Mouse (Mus musculus): ENCODE data around the gene Hspe1. TPM values are rescaled to one million over a fixed set of nuclear protein-coding genes. Genes with fewer than 3 reads are reported as not detected.

Hspe1 gene
- 23.0 and 35.4 TPM in 2 replicates for polyA plus RNA-seq (2012; rRNA removed)

DNA sequence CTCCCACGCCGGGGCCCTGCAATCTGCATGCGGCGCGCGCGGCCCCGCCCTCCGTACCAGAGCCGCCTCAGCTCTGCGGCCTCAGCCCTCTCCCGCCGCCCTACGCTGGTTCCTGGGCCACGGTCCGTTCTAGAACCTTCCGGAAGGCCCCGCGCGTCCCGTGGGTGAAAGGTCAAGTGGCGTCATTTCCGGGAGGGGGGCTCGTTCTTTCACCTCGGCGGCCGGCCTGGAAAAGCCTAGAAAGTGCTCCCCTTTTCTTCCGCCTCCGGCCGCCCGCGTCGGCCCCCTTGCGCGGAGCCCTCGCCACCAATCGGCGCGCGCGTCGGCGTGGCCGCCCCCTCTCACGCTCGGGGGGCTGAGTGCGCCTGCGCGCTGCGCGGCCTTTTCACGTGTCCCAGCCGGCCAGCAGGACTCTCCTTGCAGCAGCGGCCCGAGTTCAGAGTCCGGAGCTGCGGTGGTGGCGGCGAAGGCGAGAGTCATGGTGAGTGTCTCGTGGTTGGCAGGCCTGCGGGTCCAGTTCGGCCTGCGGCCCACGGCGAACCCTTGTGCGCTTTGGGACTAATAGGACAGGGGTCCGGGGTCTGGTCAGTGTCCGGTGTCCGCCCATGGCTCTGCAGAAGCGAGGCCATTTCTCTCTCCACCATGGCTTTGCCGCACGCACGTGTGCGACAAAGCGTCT, at the start of gene Hspe1, which contains the start of gene Hspd1:
Gene Hspe1 (plus strand): TSS at position 201 of the 679 bp plus-strand sequence.
Gene Hspd1 (minus strand): TSS at position 312 of the 679 bp plus-strand sequence.

DNA sequence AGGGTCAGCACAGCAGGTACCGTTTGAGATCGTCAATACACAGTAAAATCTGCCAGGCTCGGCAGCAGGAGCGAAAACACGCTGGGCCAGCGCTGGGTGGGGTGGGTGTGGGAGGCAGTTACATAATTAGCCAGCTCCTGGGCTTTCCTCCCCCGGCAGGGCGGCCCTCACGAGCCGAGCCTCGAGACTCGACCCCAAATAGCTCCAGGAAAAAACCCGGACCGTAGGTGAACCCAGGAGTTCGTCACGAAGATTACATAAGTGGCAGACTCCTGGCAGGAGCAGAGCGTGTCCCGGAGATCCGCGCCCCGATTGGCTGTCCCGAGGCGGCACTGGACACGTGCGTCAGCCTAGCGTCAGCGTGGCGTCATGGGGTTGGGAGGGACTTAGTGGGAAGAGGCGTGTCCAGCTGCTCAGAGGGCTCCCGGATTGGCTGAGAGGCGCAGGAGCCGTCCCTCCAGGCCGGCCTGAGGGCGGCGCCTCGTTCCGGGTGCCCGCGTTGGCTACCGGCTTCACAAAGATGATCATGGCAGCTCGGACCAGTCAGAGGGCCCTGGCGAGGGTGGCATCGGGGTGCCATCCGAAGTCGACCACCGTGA, 35.5 kb upstream of the Hspe1 start, which contains the start of gene Coq10b:
Gene Coq10b (plus strand): TSS at position 416 of the 599 bp plus-strand sequence.

DNA sequence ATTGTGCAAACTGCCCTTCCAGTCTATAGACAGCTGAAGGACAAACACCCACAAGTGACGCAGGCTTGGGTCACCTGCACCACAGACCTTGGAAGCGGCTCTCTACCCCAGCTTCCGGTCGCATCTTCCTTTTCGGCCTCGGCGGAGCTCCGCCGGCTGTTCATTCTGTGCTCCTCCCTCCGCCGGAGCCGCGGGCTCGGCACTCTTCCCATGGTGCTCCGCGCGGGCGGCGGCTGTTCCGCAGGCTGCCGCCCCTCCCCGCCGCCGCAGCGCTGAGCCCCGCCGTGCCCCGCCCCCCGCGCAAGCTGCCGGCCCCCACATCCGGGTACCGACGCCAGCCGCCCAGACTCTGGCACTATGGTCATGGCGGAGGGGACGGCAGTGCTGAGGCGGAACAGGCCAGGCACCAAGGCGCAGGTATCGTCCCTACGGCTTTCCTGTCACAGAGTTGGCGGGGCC, 43.0 kb downstream of the Hspe1 start, which contains the start of gene Mob4:
Gene Mob4 (plus strand): TSS at position 289 of the 459 bp plus-strand sequence.

Other genes with a start within 250 kb of the Hspe1 start
- 8.1 and 15.8 TPM in 2 replicates for gene Ankrd44, start 161.7 kb upstream of the Hspe1 start, polyA plus RNA-seq (2012; rRNA removed)
- 19.1 and 25.9 TPM in 2 replicates for gene Sf3b1, start 60.7 kb upstream of the Hspe1 start, polyA plus RNA-seq (2012; rRNA removed)
- gene Coq10b, start 35.4 kb upstream of the Hspe1 start, polyA plus RNA-seq (2012; rRNA removed): 6.3 and 9.4 TPM in 2 replicates
- 21.4 and 25.2 TPM in 2 replicates for gene Hspd1, start 111 bp downstream of the Hspe1 start, polyA plus RNA-seq (2012; rRNA removed)
- 6.2 and 6.7 TPM in 2 replicates for gene Mob4, start 43.1 kb downstream of the Hspe1 start, polyA plus RNA-seq (2012; rRNA removed)
- gene Rftn2, start 138.7 kb downstream of the Hspe1 start, polyA plus RNA-seq (2012; rRNA removed): 2.9 and 3.4 TPM in 2 replicates
- gene Mars2, start 149.0 kb downstream of the Hspe1 start, polyA plus RNA-seq (2012; rRNA removed): 2.6 and 3.4 TPM in 2 replicates

Measured in ovary, adult 2 months (tissue).